Mouse (Mus musculus) right cerebral cortex, postnatal 25 days (tissue): ENCODE data around the gene Gne.

ENCODE experiments used
- DNase-seq: peaks from one replicate; pipeline ENCODE4 v3.0.0; 2022

The Gne gene

GRCm38 (mm10) chr4:44022766-44023165 is 61.2 kb downstream of the Gne start:
- DNase-seq, result no peak

GRCm38 (mm10) chr4:44022323-44022722 is 61.7 kb downstream of the Gne start:
- DNase-seq, result no peak

- DNase-seq, result no peak
Observed at GRCm38 (mm10) chr4:44016791-44017190, 67.2 kb downstream of the Gne start.

DNA sequence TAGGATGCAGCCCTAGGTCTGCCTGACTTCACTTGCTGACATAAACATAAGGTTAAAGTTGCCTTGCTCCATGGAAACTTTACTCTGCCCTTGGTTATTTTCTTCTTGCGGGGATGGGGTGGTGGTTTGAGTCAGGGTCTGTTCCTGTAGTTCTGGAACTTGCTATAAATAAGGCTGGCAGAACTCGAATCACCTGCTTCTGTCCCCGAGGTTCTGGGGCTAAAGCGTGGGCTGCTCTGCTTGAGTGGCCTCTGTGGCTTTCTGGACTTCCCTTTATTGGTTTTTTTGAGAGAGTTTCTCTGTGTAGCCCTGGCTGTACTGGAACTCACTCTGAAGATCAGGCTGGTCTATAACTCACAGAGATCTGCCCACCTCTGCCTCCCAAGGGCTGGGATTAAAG is 67.9 kb downstream of the Gne start:
- DNase-seq, result no peak

GRCm38 (mm10) chr4:44013391-44014070 is 70.4 kb downstream of the Gne start:
- no peak for DNase-seq

DNA sequence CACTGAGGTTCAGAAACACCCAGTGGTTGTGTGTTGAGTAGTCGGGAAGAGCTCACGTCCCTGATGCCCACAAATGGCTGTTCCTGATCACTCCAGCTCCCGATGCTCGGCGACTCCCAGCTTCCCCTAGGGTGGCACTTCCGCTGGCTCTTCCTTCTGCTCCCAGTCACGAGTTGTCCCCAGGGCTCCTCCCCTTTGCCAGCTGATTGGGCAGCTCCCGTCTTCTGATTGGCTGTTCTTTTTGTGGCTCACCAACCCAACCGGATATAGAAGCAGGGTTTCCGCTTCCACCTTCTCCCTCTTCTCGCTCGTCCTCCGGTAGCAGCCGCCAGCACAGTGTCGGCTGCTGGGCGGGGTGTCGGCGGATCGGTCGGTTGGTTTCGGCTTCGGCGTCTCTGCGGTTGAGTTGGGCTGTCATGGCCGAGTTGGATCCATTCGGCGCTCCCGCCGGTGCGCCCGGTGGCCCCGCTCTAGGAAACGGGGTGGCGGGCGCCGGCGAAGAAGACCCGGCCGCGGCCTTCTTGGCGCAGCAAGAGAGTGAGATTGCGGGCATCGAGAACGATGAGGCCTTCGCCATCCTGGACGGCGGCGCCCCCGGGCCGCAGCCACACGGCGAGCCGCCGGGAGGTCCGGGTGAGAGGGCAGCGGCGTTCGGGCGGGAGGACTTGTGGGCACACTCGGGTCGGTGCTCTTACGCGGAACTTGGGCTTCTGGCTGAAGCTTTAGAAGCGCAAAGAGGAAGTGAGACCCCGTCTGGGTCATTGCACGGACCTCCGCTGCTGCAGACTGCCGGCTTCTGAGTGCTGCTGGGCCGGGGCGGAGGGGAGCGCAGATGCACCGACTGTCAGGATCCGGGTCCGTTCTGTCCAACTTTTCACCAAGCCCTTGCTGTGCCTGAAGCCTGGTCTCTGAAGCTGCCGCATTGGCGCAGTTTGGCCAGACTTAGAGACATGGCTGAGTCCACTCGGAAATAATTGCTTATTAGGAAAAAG is 71.3 kb downstream of the Gne start:
- DNase-seq, result peak; percentile 92

DNA sequence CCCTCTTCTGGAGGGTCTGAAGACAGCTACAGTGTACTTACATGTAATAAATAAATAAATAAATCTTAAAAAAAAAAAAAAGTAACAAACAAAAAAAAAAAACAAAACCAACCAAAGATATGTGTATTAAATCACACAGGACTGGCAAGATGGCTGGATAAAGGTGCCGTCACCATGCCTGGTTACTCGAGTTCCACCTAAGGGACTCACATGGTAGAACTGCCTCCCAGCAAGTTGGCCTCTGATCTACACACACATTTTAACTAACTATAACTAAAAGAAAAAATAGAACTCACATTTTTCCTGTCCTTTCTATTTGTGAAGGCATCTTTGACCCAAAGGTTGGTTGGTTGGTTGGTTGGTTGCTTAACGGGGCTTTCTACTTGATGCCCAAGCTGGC is 72.2 kb downstream of the Gne start:
- DNase-seq, result no peak

- no peak for DNase-seq
Observed at GRCm38 (mm10) chr4:44010893-44011292, 73.1 kb downstream of the Gne start.

DNA sequence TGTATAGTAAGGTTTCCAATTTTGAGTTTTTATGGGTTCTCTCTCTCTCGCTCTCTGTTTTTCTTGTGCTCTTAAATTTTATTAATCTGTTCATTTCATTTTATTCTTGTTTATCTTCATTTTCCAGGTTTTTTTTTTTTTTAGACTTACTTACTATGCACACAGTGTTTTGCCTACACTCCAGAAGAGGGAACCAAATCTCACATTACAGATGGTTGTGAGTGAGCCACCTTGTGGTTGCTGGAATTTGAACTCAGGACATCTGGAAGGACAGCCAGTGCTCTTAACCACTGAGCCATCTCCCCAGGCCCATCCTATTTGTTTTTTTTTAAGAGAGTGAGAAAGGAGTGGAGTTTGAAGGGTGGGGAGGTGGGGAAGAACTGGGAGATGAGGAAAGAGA is 73.8 kb downstream of the Gne start:
- DNase-seq, result no peak

DNA sequence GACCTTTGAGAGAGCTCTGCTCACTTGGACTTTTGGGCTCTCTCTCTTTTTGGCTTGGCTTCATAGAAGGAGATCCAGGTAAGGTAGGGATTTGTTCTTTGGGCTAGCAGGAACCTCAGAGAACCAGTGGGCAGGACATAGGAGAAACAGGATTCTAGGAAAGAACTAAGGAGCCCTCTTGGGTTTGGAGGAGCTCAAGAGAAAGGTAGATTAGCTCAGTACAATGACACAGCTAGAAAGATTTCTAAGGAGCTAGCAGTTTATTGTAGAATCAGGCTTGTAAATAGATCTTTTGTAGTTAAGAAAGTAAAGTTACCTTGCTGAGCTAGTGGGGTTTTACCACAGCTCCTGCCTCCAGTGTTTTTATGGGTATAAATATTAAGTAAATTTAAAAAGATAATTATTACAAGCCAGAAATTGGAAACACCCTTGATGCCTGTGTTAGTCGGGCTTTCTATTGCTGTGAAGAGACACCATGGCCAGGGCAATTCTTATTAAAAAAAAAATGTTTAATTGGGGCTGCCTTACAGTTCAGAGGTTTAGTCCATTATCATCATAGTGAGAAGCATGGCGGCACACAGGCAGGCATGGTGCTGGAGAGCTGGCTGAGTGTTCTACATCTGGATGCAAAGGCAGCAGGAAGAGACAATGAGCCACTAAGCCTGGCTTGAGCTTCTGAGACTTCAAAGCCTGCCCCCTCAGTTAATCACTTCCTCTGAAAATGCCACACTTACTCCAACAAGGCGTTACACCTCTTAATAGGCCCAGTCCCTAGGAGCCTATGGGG is 79.2 kb downstream of the Gne start:
- no peak for DNase-seq

DNA sequence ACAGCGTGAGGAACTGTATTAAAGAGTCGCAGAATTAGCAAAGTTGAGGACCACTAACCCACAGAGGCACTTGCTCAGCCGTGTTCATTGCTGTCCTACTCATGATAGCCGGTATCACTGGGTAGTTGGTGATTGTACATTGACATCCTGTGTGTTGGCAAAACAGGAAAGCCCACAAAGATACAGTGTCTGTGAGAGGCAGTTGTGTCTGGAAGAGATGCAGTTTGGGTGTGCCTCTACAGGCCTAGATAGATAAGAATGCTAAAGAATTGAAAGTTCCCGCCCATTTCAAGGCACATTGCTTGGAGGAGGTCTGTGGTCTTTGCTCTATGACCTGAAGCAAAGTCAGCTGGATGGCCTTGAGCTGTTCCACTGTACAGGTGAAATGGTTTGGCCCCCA is 79.9 kb downstream of the Gne start, which contains the start of gene Clta:
Gene Clta, plus strand, starts transcription at position 327 of the 400 bp plus-strand sequence.
- no peak for DNase-seq

- no peak for DNase-seq
Observed at GRCm38 (mm10) chr4:44003622-44004021, 80.4 kb downstream of the Gne start.

GRCm38 (mm10) chr4:43994342-43994741 is 89.6 kb downstream of the Gne start:
- no peak for DNase-seq

DNA sequence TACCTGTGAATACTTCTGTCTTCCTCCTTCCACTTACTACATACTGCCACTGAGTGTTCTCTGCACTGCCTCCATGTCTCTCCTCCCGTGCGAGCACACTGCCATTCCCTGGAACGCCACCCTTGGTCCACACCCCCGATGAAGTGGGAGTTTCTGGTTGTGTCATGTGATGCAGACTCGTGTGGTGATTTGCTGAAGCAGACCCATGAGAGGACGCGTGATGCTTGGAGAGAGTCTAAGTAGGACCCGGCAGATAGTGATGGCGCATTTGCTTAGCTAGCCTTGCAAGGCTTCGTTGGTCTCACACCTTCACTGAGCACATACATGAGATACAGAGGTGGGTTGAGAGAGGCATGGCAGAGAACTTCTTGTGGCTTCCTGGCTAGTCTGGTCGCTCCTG is 90.9 kb downstream of the Gne start:
- DNase-seq, result no peak

- DNase-seq, result no peak
Observed at GRCm38 (mm10) chr4:43988976-43989375, 95.0 kb downstream of the Gne start.

GRCm38 (mm10) chr4:43984326-43984725 is 99.7 kb downstream of the Gne start:
- DNase-seq, result no peak
